Mouse (Mus musculus): ENCODE measurements around the gene Etfb. TPM values are rescaled to one million over a fixed set of nuclear protein-coding genes. Genes with fewer than 3 reads are reported as not detected.
"Not testable (repeated sequence)": the region's sequence is repeated elsewhere in the genome, so short reads cannot be mapped to it uniquely, and the experiment has no call there.

Etfb gene
- polyA plus RNA-seq (2015; fragmentation: Nextera tagmentation; extraction: Ambion mirVana) = 123 and 127 TPM in 2 replicates

DNA sequence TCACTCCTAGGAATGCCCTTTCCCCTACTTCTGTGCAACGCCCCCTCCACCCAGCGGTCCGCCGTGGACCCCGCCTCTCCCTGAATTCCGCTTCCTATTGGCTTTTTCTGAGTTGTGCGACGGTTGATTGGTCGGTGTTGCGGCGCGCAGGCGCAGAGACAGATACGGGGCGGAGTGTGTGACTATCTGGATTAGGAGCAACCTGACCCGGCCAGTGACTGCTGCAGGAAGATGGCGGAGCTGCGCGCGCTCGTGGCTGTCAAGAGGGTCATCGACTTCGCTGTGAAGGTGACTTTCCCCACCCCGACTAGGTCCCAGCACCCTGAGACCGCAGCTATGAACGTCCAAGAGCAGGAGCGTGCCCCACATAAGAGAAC is at the start of gene Etfb, which contains the start of gene Gm45233:
Gene Etfb (plus strand): TSS at position 167 of the 377 bp plus-strand sequence.
Gene Gm45233 (plus strand): TSS at position 212 of the 377 bp plus-strand sequence.
- ATAC-seq = peak; percentile 98

DNA sequence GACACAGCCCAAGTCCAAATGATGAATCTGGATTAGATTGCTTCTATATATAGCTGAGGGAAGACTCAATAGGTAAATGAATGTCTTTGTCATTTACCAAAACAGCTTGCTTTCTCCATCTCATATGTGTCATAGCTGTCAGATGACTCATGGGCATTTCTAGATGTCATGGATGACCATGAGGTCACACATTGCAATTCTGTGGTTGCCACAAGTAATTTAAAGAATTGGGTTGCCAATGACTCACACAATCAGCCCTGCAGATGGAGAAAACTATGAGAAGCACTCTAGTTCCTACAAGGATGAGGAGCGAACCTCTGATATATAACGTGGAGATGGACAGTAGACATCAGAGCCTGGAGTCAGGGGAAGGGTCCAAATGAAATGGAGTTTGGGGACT is 44.4 kb upstream of the Etfb start:
- no peak overlapping the region for H3K4me3 ChIP-seq (replicated peaks; ENCODE audit: low read length)
- no peaks in the 10 kb centered on the region for H3K27me3 ChIP-seq (replicated peaks; ENCODE audit: control insufficient read depth, insufficient read depth, low read length)
- H3K9me3 ChIP-seq (ENCODE audit: control insufficient read depth, low read length) = no peaks in the 10 kb centered on the region
- no peaks in the 10 kb centered on the region for H3K36me3 ChIP-seq (ENCODE audit: control insufficient read depth, insufficient read depth)
- ATAC-seq = no peak
- H3K9ac ChIP-seq (replicated peaks; ENCODE audit: low read depth, low read length) = no peak overlapping the region
- H3K27ac ChIP-seq (ENCODE audit: low read length) = no peak overlapping the region
- H3K4me2 ChIP-seq (ENCODE audit: low read length) = no peak overlapping the region
- H3K4me1 ChIP-seq (replicated peaks; ENCODE audit: control insufficient read depth, insufficient read depth, low read length) = no peaks in the 10 kb centered on the region
- 77% methylated on average over 2 of the region's 2 CpGs for WGBS

More for the DNA sequence above, at the start of gene Etfb, which contains the start of gene Gm45233:
- Histone ChIP-seq H3K4me1 (replicated peaks; ENCODE audit: control insufficient read depth, insufficient read depth, low read length) (peaks cover 21% of the 10 kb centered on the region), H3K9me3 (ENCODE audit: control insufficient read depth, low read length) (no peaks in the 10 kb centered on the region), H3K36me3 (ENCODE audit: control insufficient read depth, insufficient read depth) (no peaks in the 10 kb centered on the region), H3K27ac (ENCODE audit: low read length) (peak within 1 kb of the TSS; percentile 57), H3K4me2 (ENCODE audit: low read length) (peak within 1 kb of the TSS; percentile 72), H3K9ac (replicated peaks; ENCODE audit: low read depth, low read length) (peak within 1 kb of the TSS; percentile 62), H3K4me3 (replicated peaks; ENCODE audit: low read length) (peak within 1 kb of the TSS; percentile 55), H3K27me3 (replicated peaks; ENCODE audit: control insufficient read depth, insufficient read depth, low read length) (no peaks in the 10 kb centered on the region)
- under 1% methylated on average over 27 of the region's 27 CpGs for WGBS

DNA sequence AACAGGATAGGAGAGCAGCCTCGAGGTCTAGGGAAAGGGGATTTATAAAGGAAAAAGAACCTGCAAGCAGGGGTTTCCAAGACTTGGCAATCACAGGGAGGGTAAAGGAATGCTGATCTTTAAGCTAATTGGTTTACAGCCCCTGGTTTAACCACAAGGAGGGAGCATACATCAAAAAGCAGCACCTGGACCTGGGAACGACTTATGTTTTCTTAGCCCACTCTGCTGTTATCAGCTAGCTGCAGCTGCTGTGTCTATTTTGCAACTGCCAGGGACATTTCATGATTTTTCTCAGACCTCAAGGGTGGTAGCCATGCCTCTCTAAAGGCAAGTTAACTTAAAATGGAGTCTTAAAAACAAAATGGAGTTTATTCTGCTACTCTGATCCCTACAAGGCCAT is 41.2 kb upstream of the Etfb start:
- Histone ChIP-seq H3K4me3 (replicated peaks; ENCODE audit: low read length) (no peak overlapping the region), H3K27me3 (replicated peaks; ENCODE audit: control insufficient read depth, insufficient read depth, low read length) (no peaks in the 10 kb centered on the region), H3K4me2 (ENCODE audit: low read length) (no peak overlapping the region), H3K36me3 (ENCODE audit: control insufficient read depth, insufficient read depth) (no peaks in the 10 kb centered on the region), H3K9ac (replicated peaks; ENCODE audit: low read depth, low read length) (no peak overlapping the region), H3K9me3 (ENCODE audit: control insufficient read depth, low read length) (no peaks in the 10 kb centered on the region), H3K27ac (ENCODE audit: low read length) (no peak overlapping the region), H3K4me1 (replicated peaks; ENCODE audit: control insufficient read depth, insufficient read depth, low read length) (no peaks in the 10 kb centered on the region)
- WGBS = 56% methylated on average over 2 of the region's 2 CpGs
- ATAC-seq = no peak

DNA sequence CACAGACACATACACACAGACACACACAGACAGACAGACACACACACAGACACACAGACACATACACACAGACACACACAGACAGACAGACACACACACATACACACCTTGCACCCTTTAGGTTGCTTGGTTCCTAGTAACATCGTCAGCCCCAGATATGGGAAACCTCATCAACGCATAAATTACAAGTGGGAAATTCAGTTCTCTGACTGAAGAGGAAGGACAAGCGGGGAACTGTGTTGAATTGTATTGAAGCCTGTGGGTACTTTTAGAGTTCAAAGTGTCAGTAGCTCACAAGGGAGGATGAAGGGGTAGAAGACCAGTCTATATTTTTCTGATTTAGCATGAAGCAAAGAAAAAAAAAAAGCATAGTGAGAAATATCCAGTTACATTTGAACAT is 36.3 kb upstream of the Etfb start:
- Histone ChIP-seq H3K4me3 (replicated peaks; ENCODE audit: low read length) (no peak overlapping the region), H3K4me2 (ENCODE audit: low read length) (no peak overlapping the region), H3K4me1 (replicated peaks; ENCODE audit: control insufficient read depth, insufficient read depth, low read length) (no peaks in the 10 kb centered on the region), H3K36me3 (ENCODE audit: control insufficient read depth, insufficient read depth) (no peaks in the 10 kb centered on the region), H3K9ac (replicated peaks; ENCODE audit: low read depth, low read length) (no peak overlapping the region), H3K9me3 (ENCODE audit: control insufficient read depth, low read length) (no peaks in the 10 kb centered on the region), H3K27me3 (replicated peaks; ENCODE audit: control insufficient read depth, insufficient read depth, low read length) (no peaks in the 10 kb centered on the region), H3K27ac (ENCODE audit: low read length) (no peak overlapping the region)
- 82% methylated on average over 3 of the region's 3 CpGs for WGBS
- ATAC-seq = no peak

DNA sequence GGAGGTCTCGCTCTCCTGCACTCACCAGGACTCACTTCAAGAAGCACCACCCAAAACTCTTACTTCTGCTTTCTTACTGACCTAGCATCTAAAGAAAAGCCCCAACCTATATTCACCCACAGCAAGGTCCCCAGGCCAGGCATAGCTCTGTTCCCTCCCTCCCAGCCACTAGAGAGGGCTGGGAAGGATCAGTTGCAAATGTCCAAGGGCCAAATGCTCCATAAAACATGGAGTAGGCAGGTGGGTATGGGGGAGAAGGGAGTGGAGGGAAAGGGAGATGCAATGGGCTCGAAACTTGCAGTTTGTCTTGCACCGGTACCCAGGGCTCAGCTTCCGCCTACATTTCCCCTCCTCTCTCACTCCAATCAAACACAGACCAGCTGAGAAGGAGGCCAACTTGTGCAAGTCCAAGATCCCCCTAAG is 35.7 kb upstream of the Etfb start, which contains the start of gene Siglecg:
Gene Siglecg (plus strand): TSS at position 74 of the 423 bp plus-strand sequence.
- no peak within 1 kb of the TSS for H3K9ac ChIP-seq (replicated peaks; ENCODE audit: low read depth, low read length)
- no peaks in the 10 kb centered on the region for H3K4me1 ChIP-seq (replicated peaks; ENCODE audit: control insufficient read depth, insufficient read depth, low read length)
- no peaks in the 10 kb centered on the region for H3K9me3 ChIP-seq (ENCODE audit: control insufficient read depth, low read length)
- no peak within 1 kb of the TSS for H3K4me3 ChIP-seq (replicated peaks; ENCODE audit: low read length)
- H3K4me2 ChIP-seq (ENCODE audit: low read length) = no peak within 1 kb of the TSS
- WGBS = 81% methylated on average over 4 of the region's 4 CpGs
- no peak for ATAC-seq
- no peak within 1 kb of the TSS for H3K27ac ChIP-seq (ENCODE audit: low read length)
- H3K36me3 ChIP-seq (ENCODE audit: control insufficient read depth, insufficient read depth) = no peaks in the 10 kb centered on the region
- no peaks in the 10 kb centered on the region for H3K27me3 ChIP-seq (replicated peaks; ENCODE audit: control insufficient read depth, insufficient read depth, low read length)

DNA sequence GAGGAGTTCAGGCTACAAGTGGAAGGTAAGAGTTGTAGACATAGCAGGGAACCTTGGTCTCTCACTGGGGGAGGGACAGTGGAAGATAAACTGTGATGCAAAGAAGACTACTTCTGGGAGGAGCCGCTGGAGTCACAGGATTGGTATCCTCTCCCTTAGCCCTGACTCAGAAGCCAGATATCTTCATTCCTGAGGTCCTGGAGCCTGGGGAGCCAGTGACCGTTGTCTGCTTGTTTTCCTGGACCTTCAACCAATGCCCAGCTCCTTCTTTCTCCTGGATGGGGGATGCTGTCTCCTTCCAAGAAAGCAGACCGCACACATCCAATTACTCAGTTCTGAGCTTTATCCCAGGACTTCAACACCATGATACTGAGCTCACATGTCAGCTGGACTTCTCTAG is 34.8 kb upstream of the Etfb start:
- no peak overlapping the region for H3K9ac ChIP-seq (replicated peaks; ENCODE audit: low read depth, low read length)
- WGBS = 85% methylated on average over 3 of the region's 3 CpGs
- ATAC-seq = no peak

DNA sequence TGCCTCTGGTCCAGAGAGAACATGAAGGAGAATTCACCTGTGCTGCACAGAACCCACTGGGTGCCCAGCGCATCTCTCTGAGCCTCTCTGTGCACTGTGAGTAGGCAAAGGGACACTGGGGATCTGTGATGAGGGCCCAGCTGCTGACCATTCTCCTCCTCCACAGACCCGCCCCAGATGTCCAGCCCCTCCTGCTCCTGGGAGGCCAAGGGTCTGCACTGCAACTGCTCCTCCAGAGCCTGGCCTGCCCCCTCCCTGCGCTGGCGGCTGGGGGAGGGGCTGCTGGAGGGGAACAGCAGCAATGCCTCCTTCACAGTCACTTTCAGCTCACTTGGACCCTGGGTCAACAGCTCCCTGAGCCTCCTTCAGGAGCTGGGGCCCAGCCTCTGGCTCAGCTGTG is 32.2 kb upstream of the Etfb start:
- H3K36me3 ChIP-seq (ENCODE audit: control insufficient read depth, insufficient read depth); H3K9me3 ChIP-seq (ENCODE audit: control insufficient read depth, low read length); ATAC-seq; H3K4me1 ChIP-seq (replicated peaks; ENCODE audit: control insufficient read depth, insufficient read depth, low read length); H3K4me3 ChIP-seq (replicated peaks; ENCODE audit: low read length); H3K4me2 ChIP-seq (ENCODE audit: low read length); H3K27me3 ChIP-seq (replicated peaks; ENCODE audit: control insufficient read depth, insufficient read depth, low read length); H3K9ac ChIP-seq (replicated peaks; ENCODE audit: low read depth, low read length); H3K27ac ChIP-seq (ENCODE audit: low read length): not testable (repeated sequence)
- 28% methylated on average over 4 of the region's 4 CpGs for WGBS

More for the DNA sequence above, 34.8 kb upstream of the Etfb start:
- Histone ChIP-seq H3K4me2 (ENCODE audit: low read length) (no peak overlapping the region), H3K27me3 (replicated peaks; ENCODE audit: control insufficient read depth, insufficient read depth, low read length) (no peaks in the 10 kb centered on the region), H3K4me1 (replicated peaks; ENCODE audit: control insufficient read depth, insufficient read depth, low read length) (no peaks in the 10 kb centered on the region), H3K27ac (ENCODE audit: low read length) (no peak overlapping the region), H3K9me3 (ENCODE audit: control insufficient read depth, low read length) (no peaks in the 10 kb centered on the region), H3K36me3 (ENCODE audit: control insufficient read depth, insufficient read depth) (no peaks in the 10 kb centered on the region), H3K4me3 (replicated peaks; ENCODE audit: low read length) (no peak overlapping the region)

DNA sequence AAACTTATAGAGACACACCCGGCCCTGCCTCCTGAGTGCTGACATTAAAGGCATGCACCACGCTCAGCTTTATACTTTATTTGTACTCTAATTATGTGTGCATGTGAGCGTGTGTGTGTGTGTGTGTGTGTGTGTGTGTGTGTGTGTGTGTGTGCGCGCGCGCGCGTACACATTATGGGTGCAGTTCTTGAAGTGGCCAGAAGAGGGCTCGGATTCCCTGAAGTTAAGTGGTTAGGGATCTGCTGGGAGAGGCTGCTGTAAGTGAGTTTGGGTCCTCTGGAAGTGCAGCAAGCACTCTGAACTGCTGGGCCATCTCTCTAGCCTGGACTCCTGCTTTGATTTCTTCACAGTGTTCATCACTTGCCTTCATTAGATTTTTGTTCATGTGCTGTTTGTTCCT is 26.6 kb upstream of the Etfb start:
- WGBS = 91% methylated on average over 10 of the region's 10 CpGs
- Histone ChIP-seq H3K27me3 (replicated peaks; ENCODE audit: control insufficient read depth, insufficient read depth, low read length) (no peaks in the 10 kb centered on the region), H3K4me1 (replicated peaks; ENCODE audit: control insufficient read depth, insufficient read depth, low read length) (no peaks in the 10 kb centered on the region), H3K4me3 (replicated peaks; ENCODE audit: low read length) (no peak overlapping the region), H3K36me3 (ENCODE audit: control insufficient read depth, insufficient read depth) (no peaks in the 10 kb centered on the region), H3K27ac (ENCODE audit: low read length) (no peak overlapping the region), H3K9ac (replicated peaks; ENCODE audit: low read depth, low read length) (no peak overlapping the region), H3K4me2 (ENCODE audit: low read length) (no peak overlapping the region), H3K9me3 (ENCODE audit: control insufficient read depth, low read length) (no peaks in the 10 kb centered on the region)
- no peak for ATAC-seq

DNA sequence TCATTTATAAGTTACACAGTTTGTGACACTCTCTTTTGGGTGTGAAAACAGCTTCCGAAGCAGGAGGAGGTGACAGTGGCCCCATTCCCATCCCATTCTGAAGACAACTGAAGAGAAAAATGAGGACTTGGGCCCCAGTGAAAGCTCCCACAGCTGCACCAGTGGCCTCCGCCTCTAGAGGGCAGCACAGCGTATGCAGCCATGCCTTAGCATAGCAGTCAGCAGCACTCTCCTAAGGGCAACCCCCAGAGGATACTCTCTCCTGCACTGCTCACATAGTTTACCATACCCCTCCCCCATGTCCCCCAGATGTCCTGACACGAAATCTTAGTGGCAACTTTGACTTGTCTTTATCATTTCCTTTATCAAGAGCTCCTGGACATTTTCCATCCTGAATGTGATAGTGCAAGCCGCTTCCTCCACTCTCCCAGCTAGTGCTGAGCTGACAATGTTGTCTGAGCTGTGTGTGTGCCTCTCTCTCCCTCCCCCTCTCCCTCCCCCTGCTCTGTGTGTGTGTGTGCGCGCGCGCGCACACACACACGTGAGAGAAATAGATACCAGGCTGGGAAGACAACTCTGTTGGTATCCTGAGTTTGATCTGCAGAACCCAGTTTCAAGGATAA is 20.8 kb upstream of the Etfb start:
- Histone ChIP-seq H3K9me3 (ENCODE audit: control insufficient read depth, low read length) (no peaks in the 10 kb centered on the region), H3K4me3 (replicated peaks; ENCODE audit: low read length) (no peak overlapping the region), H3K4me1 (replicated peaks; ENCODE audit: control insufficient read depth, insufficient read depth, low read length) (0 out of 2 replicates have a peak, but pooled peaks cover 2% of the 10 kb centered on the region), H3K36me3 (ENCODE audit: control insufficient read depth, insufficient read depth) (no peaks in the 10 kb centered on the region), H3K4me2 (ENCODE audit: low read length) (0 out of 2 replicates have a peak overlapping the region, but pooled peaks have one; percentile 1), H3K9ac (replicated peaks; ENCODE audit: low read depth, low read length) (no peak overlapping the region), H3K27me3 (replicated peaks; ENCODE audit: control insufficient read depth, insufficient read depth, low read length) (no peaks in the 10 kb centered on the region), H3K27ac (ENCODE audit: low read length) (no peak overlapping the region)
- peak; percentile 90 for ATAC-seq
- WGBS = 10% methylated on average over 11 of the region's 11 CpGs

Data from forebrain, embryonic 16.5 days (tissue).